Mouse (Mus musculus) stomach, postnatal 0 days (tissue): ENCODE results near the gene Brd7.

Experiments used
- CTCF ChIP-seq: IDR thresholded peaks from 2 replicates; pipeline ENCODE4 v1.5.1; 2016; ENCODE audit warnings: antibody characterized with exemption, low read depth, mild to moderate bottlenecking, moderate library complexity
- EP300 ChIP-seq: optimal IDR thresholded peaks from 2 replicates; pipeline ENCODE3; 2016; ENCODE audit warnings: antibody characterized with exemption

DNA sequence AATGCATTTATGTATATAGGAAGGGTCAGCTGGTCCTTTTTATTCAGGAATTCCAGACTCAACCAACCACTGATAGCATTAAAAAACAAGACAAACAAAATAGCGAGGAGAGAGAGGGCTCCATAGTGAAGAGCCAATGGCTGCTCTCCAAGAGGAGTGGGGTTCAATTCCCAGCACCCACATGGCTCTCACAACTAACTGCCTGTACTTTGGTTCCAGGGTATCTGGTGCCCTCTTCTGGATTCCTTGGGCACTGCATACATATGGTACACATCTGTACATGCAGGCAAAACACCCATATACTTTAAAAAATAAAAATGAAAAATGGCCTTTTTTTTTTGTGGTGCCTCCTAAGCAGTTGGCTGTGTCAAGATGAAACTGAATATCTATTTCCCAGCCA lies 28.8 kb upstream of the Brd7 start:
- peak; percentile 58 for TF ChIP-seq CTCF
- TF ChIP-seq EP300: no peak
